Mouse (Mus musculus): ENCODE measurements around the gene Il5ra.

- TF ChIP-seq CTCF (IDR thresholded peaks at IDR 0.05; ENCODE audit: insufficient read depth, low read length), result no peak
- no peak for TF ChIP-seq POLR2A (IDR thresholded peaks at IDR 0.05; ENCODE audit: borderline replicate concordance, extremely low read depth, low read depth, low read length)
Measured at GRCm38 (mm10) chr6:106675581-106675980, 73.3 kb downstream of the Il5ra start.
